Mouse (Mus musculus) heart, postnatal 0 days (tissue): ENCODE data around the gene Efhd2.
A peak's percentile ranks its signal among the peaks of the same experiment; 100 is the strongest.

Experiments
- CTCF ChIP-seq: IDR thresholded peaks from 2 replicates; pipeline ENCODE4 v1.5.1; 2016; ENCODE audit warnings: antibody characterized with exemption, control low read depth, low read depth
- EP300 ChIP-seq: IDR thresholded peaks from 2 replicates; pipeline ENCODE4 v1.6.1; 2016; ENCODE audit warnings: antibody characterized with exemption, low read depth

- peak; percentile 97 for TF ChIP-seq CTCF
- TF ChIP-seq EP300, result no peak
Observed at GRCm38 (mm10) chr4:141857422-141857930, 17.2 kb downstream of the Efhd2 start.
